Comparison of ENCODE assay signal across 16 mouse cellular contexts in genomic region chr8:82920124-82920523, GRCm38 (mm10).
"Had no signal": no experiment of that assay in that cellular context is flagged by ENCODE, and none has a peak within 500 bp of the region (broad histone marks: within the 10 kb centered on the region; RNA-seq: fewer than 3 reads in every experiment).

No protein-coding gene starts in this region.

- H3K27ac ChIP-seq: kidney, postnatal 0 days; layer of hippocampus, adult 2 months; left cerebral cortex, adult 2 months; liver, embryonic 13.5 days; midbrain, embryonic 12.5 days; midbrain, embryonic 15.5 days; stomach, embryonic 15.5 days had no signal

- H3K4me3 ChIP-seq: layer of hippocampus, adult 2 months; left cerebral cortex, adult 2 months; liver, embryonic 13.5 days; midbrain, embryonic 12.5 days; midbrain, embryonic 15.5 days; stomach, embryonic 15.5 days had no signal

- H3K27me3 ChIP-seq: liver, embryonic 13.5 days; midbrain, embryonic 12.5 days; midbrain, embryonic 15.5 days; stomach, embryonic 15.5 days had no signal

- H3K9ac ChIP-seq: liver, embryonic 13.5 days; midbrain, embryonic 12.5 days; midbrain, embryonic 15.5 days; stomach, embryonic 15.5 days had no signal

- H3K9me3 ChIP-seq: liver, embryonic 13.5 days; midbrain, embryonic 12.5 days; midbrain, embryonic 15.5 days; stomach, embryonic 15.5 days had no signal

- DNase-seq: kidney, adult 2 months; kidney, postnatal 25 days; layer of hippocampus, adult 9-11 months; liver, embryonic 13.5 days; lung, adult 2 months; lung, postnatal 14 days; lung, postnatal 4 days; right cerebral cortex, postnatal 4 days; thymus, postnatal 25 days had no signal

- H3K4me2 ChIP-seq: liver, embryonic 13.5 days; midbrain, embryonic 12.5 days; midbrain, embryonic 15.5 days; stomach, embryonic 15.5 days had no signal

- H3K36me3 ChIP-seq: liver, embryonic 13.5 days; midbrain, embryonic 12.5 days; midbrain, embryonic 15.5 days; stomach, embryonic 15.5 days had no signal

- ATAC-seq: intestine, postnatal 0 days; midbrain, embryonic 15.5 days had no signal

- H3K4me1 ChIP-seq: midbrain, embryonic 15.5 days; stomach, embryonic 15.5 days had no signal
